ENCODE assay signal across 12 mouse cellular contexts in genomic region chr5:107684380-107684779, GRCm38 (mm10). TPM values are rescaled to one million over a fixed set of nuclear protein-coding genes. Genes with fewer than 3 reads are reported as not detected.
A peak's percentile ranks its signal among the peaks of the same experiment; 100 is the strongest.
DNase-seq lines count a peak whose midpoint lies in the region; ATAC-seq and TF ChIP-seq lines count a peak whose summit lies in the region.
"Had no signal": no experiment of that assay in that cellular context is flagged by ENCODE, and none has a peak within 500 bp of the region (broad histone marks: within the 10 kb centered on the region; RNA-seq: fewer than 3 reads in every experiment).

No protein-coding gene starts in this region.

- no peak overlapping the region for H3K4me2 ChIP-seq in forebrain, postnatal 0 days (ENCODE audit: low read depth)
- no peak overlapping the region for H3K4me2 ChIP-seq in forebrain, embryonic 13.5 days
- no peak overlapping the region for H3K4me2 ChIP-seq in liver, embryonic 14.5 days (ENCODE audit: low read depth)
- H3K4me2 ChIP-seq in liver, embryonic 12.5 days, result no peak overlapping the region

- no peaks in the 10 kb centered on the region for H3K4me1 ChIP-seq in forebrain, postnatal 0 days (ENCODE audit: insufficient read depth)
- H3K4me1 ChIP-seq in forebrain, embryonic 13.5 days, result peaks cover 9% of the 10 kb centered on the region; the same call in 1 of the 2 replicates
- H3K4me1 ChIP-seq in liver, embryonic 14.5 days (replicated peaks; ENCODE audit: control insufficient read depth in 2 of 2, insufficient read depth in 2 of 2, low read length in 1 of 2), result peaks cover 0 to 6% of the 10 kb centered on the region in 2 experiments; a peak in 1 of 4 replicates
- peaks cover 11% of the 10 kb centered on the region for H3K4me1 ChIP-seq in liver, embryonic 12.5 days

- no peaks in the 10 kb centered on the region for H3K36me3 ChIP-seq in forebrain, postnatal 0 days (ENCODE audit: insufficient read depth)
- no peaks in the 10 kb centered on the region for H3K36me3 ChIP-seq in forebrain, embryonic 13.5 days (ENCODE audit: poor library complexity, severe bottlenecking)
- no peaks in the 10 kb centered on the region for H3K36me3 ChIP-seq in liver, embryonic 14.5 days (replicated peaks; ENCODE audit: control insufficient read depth, insufficient read depth, low read depth)
- H3K36me3 ChIP-seq in liver, embryonic 12.5 days, result no peaks in the 10 kb centered on the region

- H3K27ac ChIP-seq in forebrain, postnatal 0 days (ENCODE audit: low read depth, low read length), result no peak overlapping the region
- H3K27ac ChIP-seq in forebrain, embryonic 13.5 days, result no peak overlapping the region
- no peak overlapping the region for H3K27ac ChIP-seq in liver, embryonic 14.5 days
- H3K27ac ChIP-seq in liver, embryonic 12.5 days, result no peak overlapping the region

- WGBS in forebrain, postnatal 0 days, result 75% methylated on average over 2 of the region's 2 CpGs
- WGBS in forebrain, embryonic 13.5 days, result 94% methylated on average over 2 of the region's 2 CpGs
- WGBS in liver, embryonic 14.5 days (ENCODE audit: insufficient replicate concordance), result 46% methylated on average over 2 of the region's 2 CpGs
- WGBS in liver, embryonic 12.5 days (ENCODE audit: insufficient replicate concordance), result 52% methylated on average over 2 of the region's 2 CpGs

- H3K4me3 ChIP-seq in forebrain, postnatal 0 days (ENCODE audit: low read depth, low read length), result no peak overlapping the region
- H3K4me3 ChIP-seq in forebrain, embryonic 13.5 days, result no peak overlapping the region
- no peak overlapping the region for H3K4me3 ChIP-seq in liver, embryonic 14.5 days (ENCODE audit: insufficient read depth in 1 of 2, low read depth in 2 of 2, low read length in 2 of 2)
- no peak overlapping the region for H3K4me3 ChIP-seq in liver, embryonic 12.5 days

- H3K9ac ChIP-seq in forebrain, postnatal 0 days, result no peak overlapping the region
- H3K9ac ChIP-seq in forebrain, embryonic 13.5 days, result no peak overlapping the region
- H3K9ac ChIP-seq in liver, embryonic 14.5 days (replicated peaks), result no peak overlapping the region
- no peak overlapping the region for H3K9ac ChIP-seq in liver, embryonic 12.5 days

- TF ChIP-seq EP300 in liver, embryonic 14.5 days (IDR thresholded peaks at IDR 0.05; ENCODE audit: low read depth), result no peak

- no peaks in the 10 kb centered on the region for H3K9me3 ChIP-seq in forebrain, postnatal 0 days (ENCODE audit: low read length)
- no peaks in the 10 kb centered on the region; the same call in 1 of the 2 replicates for H3K9me3 ChIP-seq in forebrain, embryonic 13.5 days (replicated peaks)
- no peaks in the 10 kb centered on the region for H3K9me3 ChIP-seq in liver, embryonic 14.5 days (ENCODE audit: control insufficient read depth, low read length)
- H3K9me3 ChIP-seq in liver, embryonic 12.5 days (replicated peaks), result no peaks in the 10 kb centered on the region

- ATAC-seq in forebrain, postnatal 0 days, result no peak
- ATAC-seq in forebrain, embryonic 13.5 days, result no peak
- ATAC-seq in liver, embryonic 14.5 days (ENCODE audit: insufficient read depth), result no peak
- ATAC-seq in liver, embryonic 12.5 days, result no peak

- H3K27me3 ChIP-seq in forebrain, postnatal 0 days (ENCODE audit: insufficient read depth, low read length), result 0 out of 2 replicates have a peak, but pooled peaks cover 3% of the 10 kb centered on the region
- peaks cover 16% of the 10 kb centered on the region for H3K27me3 ChIP-seq in forebrain, embryonic 13.5 days
- H3K27me3 ChIP-seq in liver, embryonic 14.5 days (ENCODE audit: control insufficient read depth, insufficient read depth, low read length), result peaks cover 11% of the 10 kb centered on the region
- H3K27me3 ChIP-seq in liver, embryonic 12.5 days (replicated peaks), result peaks cover 47% of the 10 kb centered on the region

- peak; percentile 17; the same call in 1 of the 2 replicates for TF ChIP-seq CTCF in forebrain, postnatal 0 days (IDR thresholded peaks at IDR 0.05; ENCODE audit: low read depth)
- peak; percentile 37 for TF ChIP-seq CTCF in liver, embryonic 14.5 days (IDR thresholded peaks at IDR 0.05; ENCODE audit: low read depth)

- DNase-seq in forebrain, postnatal 0 days, result no peak
- DNase-seq in liver, embryonic 14.5 days (ENCODE audit: low read depth in 3 of 3, low spot score in 3 of 3), result no peak
- peak; percentile 23 for DNase-seq in thymus, postnatal 4 days
- DNase-seq in thymus, postnatal 36 days, result no peak
- no peak for DNase-seq in adrenal gland, postnatal 14 days
- no peak for DNase-seq in adrenal gland, adult 2 months
- DNase-seq: cerebellum, postnatal 25 days; lung, postnatal 10 days had no signal

RNA-seq across cellular contexts. Expression of gene Gfi1, which starts 41.5 kb away (rescaled TPM):
- total RNA-seq in forebrain, postnatal 0 days (2014; rRNA removed), result not detected in 2 replicates
- not detected in 2 replicates for polyA plus RNA-seq in forebrain, postnatal 0 days (2015; fragmentation: Nextera tagmentation; extraction: Ambion mirVana)
- not detected in 2 replicates for polyA plus RNA-seq in forebrain, embryonic 13.5 days (2015; fragmentation: Nextera tagmentation; extraction: Ambion mirVana)
- polyA plus RNA-seq in liver, embryonic 14.5 days (2012; rRNA removed), result 2.2 and 3.0 TPM in 2 replicates
- polyA plus RNA-seq in liver, embryonic 14.5 days (2014; fragmentation: Nextera tagmentation; extraction: Ambion mirVana), result 1.1 and 1.7 TPM in 2 replicates
- 0.74 and 1.0 TPM in 2 replicates for polyA plus RNA-seq in liver, embryonic 12.5 days (2016; fragmentation: Nextera tagmentation; extraction: Ambion mirVana)
- total RNA-seq in adrenal gland, postnatal 14 days (2021), result 0.30 and 0.56 TPM in 2 replicates
- total RNA-seq in adrenal gland, adult 2 months (2021), result under 1 TPM in 1 of 2 experiments, not detected in 1; 0.31 TPM
- 0.09 and 0.66 TPM in 2 replicates for polyA plus RNA-seq in adrenal gland, adult 2 months (2012; rRNA removed)
- total RNA-seq: heart, adult 8-10 months; left cerebral cortex, postnatal 10 days had no signal
